Mouse (Mus musculus) lung, adult 2 months (tissue): ENCODE measurements at regions not wholly inside any gene's neighbourhood (a gene's known extent, or its start where the extent isn't known, plus 50 kb on each side); places are given as distances from the start of the nearest gene placed in this dataset.

ENCODE experiments used
- CTCF ChIP-seq: fragments of 200-500 bp; IDR thresholded peaks from 2 replicates; pipeline ENCODE4 v1.5.1; 2011; ENCODE audit warnings: mild to moderate bottlenecking, low read length, control low read depth; ENCODE audit not compliant: insufficient read depth
- POLR2A ChIP-seq: fragments of 200-500 bp; IDR thresholded peaks from 2 replicates; pipeline ENCODE4 v1.6.1; 2011; ENCODE audit warnings: low read depth, mild to moderate bottlenecking, control low read depth, low read length, borderline replicate concordance; ENCODE audit errors: extremely low read depth

DNA sequence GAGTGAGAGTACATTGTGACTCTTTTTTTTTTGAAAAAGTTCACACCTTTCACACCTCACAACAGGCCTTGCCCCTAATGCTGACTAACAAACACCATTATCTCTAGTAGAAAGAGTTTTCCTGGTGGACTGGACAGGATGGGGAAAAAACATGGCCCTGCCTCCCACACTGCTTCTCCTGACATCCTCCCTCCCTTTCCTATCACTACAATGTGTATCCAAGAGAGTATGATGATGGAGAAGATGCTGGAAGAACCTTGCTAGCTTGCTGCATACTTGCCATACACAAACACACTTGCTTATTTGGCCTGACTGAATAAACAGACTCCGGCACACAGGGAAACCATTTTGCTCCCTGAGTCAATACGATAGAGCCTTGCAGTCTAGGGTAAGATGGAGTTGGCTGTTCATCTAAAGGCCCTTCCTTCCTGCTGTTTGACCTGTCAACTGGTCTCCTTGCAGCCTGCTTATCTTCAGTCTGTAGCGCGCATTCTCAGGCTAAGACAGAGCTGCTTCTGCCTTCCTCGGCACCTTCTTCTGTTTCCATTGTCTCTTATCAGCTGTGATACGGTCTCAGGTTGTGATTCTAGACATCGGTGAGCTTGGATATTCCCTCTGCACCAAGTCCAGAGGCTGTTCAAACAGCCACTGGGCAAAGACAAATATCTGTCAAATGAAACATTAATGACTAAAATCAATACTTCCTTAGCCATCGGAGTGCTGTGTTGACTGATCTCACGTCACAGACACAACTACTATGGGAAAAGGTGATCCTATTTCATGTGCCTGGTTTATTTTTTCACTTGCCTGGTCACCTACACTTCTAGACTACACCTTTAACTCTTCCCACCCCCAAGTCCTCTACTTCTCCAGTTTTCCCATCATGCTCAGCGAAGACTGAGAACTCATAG is 181.2 kb downstream of the Npr3 start:
- TF ChIP-seq POLR2A, result no peak
- TF ChIP-seq CTCF, result no peak
